Mouse (Mus musculus): ENCODE measurements at regions not wholly inside any gene's neighbourhood (a gene's known extent, or its start where the extent isn't known, plus 50 kb on each side); places are given as distances from the start of the nearest gene placed in this dataset.
A peak's percentile ranks its signal among the peaks of the same experiment; 100 is the strongest.

GRCm38 (mm10) chr15:21988676-21989075 is 560.1 kb upstream of the Cdh18 start:
- no peak for ATAC-seq (ENCODE audit: insufficient number of reproducible peaks, low FRiP score, low TSS enrichment)

- no peak for ATAC-seq (ENCODE audit: insufficient number of reproducible peaks, low FRiP score, low TSS enrichment)
Measured at GRCm38 (mm10) chr15:21993309-21993708, 555.5 kb upstream of the Cdh18 start.

GRCm38 (mm10) chr15:21995121-21995826 is 553.5 kb upstream of the Cdh18 start:
- ATAC-seq (ENCODE audit: insufficient number of reproducible peaks, low FRiP score, low TSS enrichment): no peak

GRCm38 (mm10) chr15:22019977-22020376 is 528.8 kb upstream of the Cdh18 start:
- ATAC-seq (ENCODE audit: insufficient number of reproducible peaks, low FRiP score, low TSS enrichment): peak; percentile 64

GRCm38 (mm10) chr15:22030215-22030614 is 518.6 kb upstream of the Cdh18 start:
- ATAC-seq (ENCODE audit: insufficient number of reproducible peaks, low FRiP score, low TSS enrichment): no peak

GRCm38 (mm10) chr15:22046423-22046822 is 502.4 kb upstream of the Cdh18 start:
- no peak for ATAC-seq (ENCODE audit: insufficient number of reproducible peaks, low FRiP score, low TSS enrichment)

- ATAC-seq (ENCODE audit: insufficient number of reproducible peaks, low FRiP score, low TSS enrichment): no peak
Measured at GRCm38 (mm10) chr15:22046877-22047478, 501.8 kb upstream of the Cdh18 start.

- ATAC-seq (ENCODE audit: insufficient number of reproducible peaks, low FRiP score, low TSS enrichment): no peak
Measured at GRCm38 (mm10) chr15:22086856-22087255, 462.0 kb upstream of the Cdh18 start.

- ATAC-seq (ENCODE audit: insufficient number of reproducible peaks, low FRiP score, low TSS enrichment): no peak
Measured at GRCm38 (mm10) chr15:22121746-22122145, 427.1 kb upstream of the Cdh18 start.

GRCm38 (mm10) chr15:22151894-22152494 is 396.8 kb upstream of the Cdh18 start:
- no peak for ATAC-seq (ENCODE audit: insufficient number of reproducible peaks, low FRiP score, low TSS enrichment)

GRCm38 (mm10) chr15:22152678-22153077 is 396.1 kb upstream of the Cdh18 start:
- no peak for ATAC-seq (ENCODE audit: insufficient number of reproducible peaks, low FRiP score, low TSS enrichment)

- peak; percentile 96 for ATAC-seq (ENCODE audit: insufficient number of reproducible peaks, low FRiP score, low TSS enrichment)
Measured at GRCm38 (mm10) chr15:22170302-22170701, 378.5 kb upstream of the Cdh18 start.

- ATAC-seq (ENCODE audit: insufficient number of reproducible peaks, low FRiP score, low TSS enrichment): no peak
Measured at GRCm38 (mm10) chr15:22208991-22209390, 339.8 kb upstream of the Cdh18 start.

- no peak for ATAC-seq (ENCODE audit: insufficient number of reproducible peaks, low FRiP score, low TSS enrichment)
Measured at GRCm38 (mm10) chr15:22232629-22233028, 316.2 kb upstream of the Cdh18 start.

GRCm38 (mm10) chr15:22280919-22281318 is 267.9 kb upstream of the Cdh18 start:
- no peak for ATAC-seq (ENCODE audit: insufficient number of reproducible peaks, low FRiP score, low TSS enrichment)

GRCm38 (mm10) chr15:22311016-22311415 is 237.8 kb upstream of the Cdh18 start:
- no peak for ATAC-seq (ENCODE audit: insufficient number of reproducible peaks, low FRiP score, low TSS enrichment)

GRCm38 (mm10) chr15:22318992-22319391 is 229.8 kb upstream of the Cdh18 start:
- peak; percentile 83; the same call in 1 of the 2 replicates for ATAC-seq (ENCODE audit: insufficient number of reproducible peaks, low FRiP score, low TSS enrichment)

GRCm38 (mm10) chr15:22338941-22339340 is 209.9 kb upstream of the Cdh18 start:
- ATAC-seq (ENCODE audit: insufficient number of reproducible peaks, low FRiP score, low TSS enrichment): no peak

GRCm38 (mm10) chr15:22344321-22344720 is 204.5 kb upstream of the Cdh18 start:
- no peak for ATAC-seq (ENCODE audit: insufficient number of reproducible peaks, low FRiP score, low TSS enrichment)

- no peak for ATAC-seq (ENCODE audit: insufficient number of reproducible peaks, low FRiP score, low TSS enrichment)
Measured at GRCm38 (mm10) chr15:22351502-22351901, 197.3 kb upstream of the Cdh18 start.
